Mouse (Mus musculus) embryonic fibroblast, embryonic 13.5 days (primary cell): Measurements from ENCODE around the gene Eefsec.

Experiments used
- CTCF ChIP-seq: IDR thresholded peaks from 2 replicates; pipeline ENCODE4 v1.5.1; 2011; ENCODE audit warnings: mild to moderate bottlenecking, control low read depth, low read length, moderate library complexity, borderline replicate concordance; ENCODE audit not compliant: insufficient read depth
- POLR2A ChIP-seq: IDR thresholded peaks from 2 replicates; pipeline ENCODE4 v1.6.1; 2011; ENCODE audit warnings: low read depth, mild to moderate bottlenecking, control low read depth, low read length, moderate library complexity

DNA sequence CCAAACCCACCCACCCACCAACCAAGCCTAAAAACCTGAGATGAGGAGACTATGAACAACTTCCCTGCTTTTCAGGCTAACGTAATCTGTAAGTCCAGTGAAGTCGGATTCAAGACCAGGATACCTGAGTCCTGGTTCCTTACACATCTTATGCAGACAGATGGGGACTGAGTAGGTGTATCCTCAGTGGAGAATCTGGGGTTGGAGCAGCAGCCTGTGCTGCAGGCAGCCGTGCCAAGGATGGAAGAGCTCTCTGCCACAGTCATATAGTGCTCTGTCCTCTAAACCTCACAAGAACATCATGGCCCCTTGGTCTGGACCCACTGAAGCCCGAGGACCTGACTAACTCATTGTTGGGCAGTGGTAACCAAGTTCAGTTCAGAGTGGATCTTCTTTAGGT lies 169.1 kb downstream of the Eefsec start:
- TF ChIP-seq POLR2A: no peak
- TF ChIP-seq CTCF: no peak
